Mouse (Mus musculus) ovary, adult 18-20 months (tissue): ENCODE results near the gene Trf.

Experiments used
- DNase-seq: peaks from one replicate; pipeline ENCODE4 v3.0.0; 2022; ENCODE audit warnings: low spot score, mixed read lengths

Gene Trf

DNA sequence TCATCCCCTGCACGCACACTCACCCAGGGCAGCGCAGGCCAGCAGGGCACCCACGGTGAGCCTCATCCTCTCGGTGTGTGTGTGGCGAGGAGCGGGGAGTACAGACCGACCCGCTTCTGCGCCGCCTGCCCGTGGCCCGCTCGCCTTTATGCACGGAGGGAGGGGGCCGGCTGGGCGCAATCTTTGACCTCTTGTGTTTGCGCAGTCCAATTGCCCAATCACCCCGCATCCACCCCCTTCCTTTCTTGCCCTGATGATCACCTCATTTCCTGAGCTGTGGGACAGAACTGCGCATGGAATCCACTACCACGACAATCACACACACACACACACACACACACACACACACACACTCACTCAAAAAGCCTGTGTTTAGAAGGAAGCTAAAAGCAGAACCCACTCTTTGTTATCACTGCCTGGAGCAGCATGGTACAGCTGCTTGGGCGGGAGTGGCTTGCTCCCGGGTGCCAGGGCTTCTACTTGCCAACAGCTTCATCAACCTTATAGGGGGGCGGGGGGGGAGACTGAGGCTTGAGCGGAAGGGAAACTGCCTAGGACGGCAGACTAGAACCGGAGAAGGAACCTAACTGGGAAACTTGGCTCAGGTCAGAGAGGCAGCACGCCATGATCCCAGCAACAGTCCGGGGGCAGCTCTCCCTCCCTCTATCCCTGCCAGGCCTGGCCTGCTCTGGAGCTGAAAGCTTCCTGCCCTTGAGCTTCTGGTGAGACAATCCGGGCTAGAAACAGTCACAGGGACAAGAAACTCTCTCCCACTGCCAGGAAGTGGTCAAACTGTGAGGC lies at the start of gene Trf, which contains the start of gene Gm20425:
Gene Trf, minus strand, starts transcription at position 294 of the 801 bp plus-strand sequence.
Gene Gm20425, minus strand, starts transcription at position 157 of the 801 bp plus-strand sequence.
- peak; percentile 31 for DNase-seq

- DNase-seq, result no peak
Measured at GRCm38 (mm10) chr9:103276876-103277275, 46.6 kb upstream of the Trf start.

DNA sequence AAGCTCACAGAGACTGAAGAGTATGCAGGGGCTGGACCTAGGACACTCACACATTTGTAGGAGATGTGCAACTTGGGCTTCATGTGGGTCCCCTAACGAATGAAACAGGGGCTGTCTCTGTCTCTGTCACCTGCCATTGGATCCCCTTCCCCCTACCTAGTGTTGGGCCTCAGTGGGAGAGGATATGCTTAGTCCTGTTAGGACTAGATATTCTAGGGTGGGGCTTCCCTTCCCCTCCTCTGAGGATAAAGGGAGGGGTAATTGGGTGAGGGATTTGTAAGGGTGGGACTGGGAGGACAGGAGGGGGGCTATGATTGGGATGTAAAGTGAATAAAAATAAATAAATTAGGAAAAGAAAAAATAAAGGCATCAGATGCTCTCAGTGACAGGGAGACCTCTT lies 45.4 kb upstream of the Trf start:
- DNase-seq, result no peak

GRCm38 (mm10) chr9:103274819-103275218 lies 44.6 kb upstream of the Trf start:
- no peak for DNase-seq

GRCm38 (mm10) chr9:103271104-103271503 lies 40.9 kb upstream of the Trf start:
- no peak for DNase-seq

DNA sequence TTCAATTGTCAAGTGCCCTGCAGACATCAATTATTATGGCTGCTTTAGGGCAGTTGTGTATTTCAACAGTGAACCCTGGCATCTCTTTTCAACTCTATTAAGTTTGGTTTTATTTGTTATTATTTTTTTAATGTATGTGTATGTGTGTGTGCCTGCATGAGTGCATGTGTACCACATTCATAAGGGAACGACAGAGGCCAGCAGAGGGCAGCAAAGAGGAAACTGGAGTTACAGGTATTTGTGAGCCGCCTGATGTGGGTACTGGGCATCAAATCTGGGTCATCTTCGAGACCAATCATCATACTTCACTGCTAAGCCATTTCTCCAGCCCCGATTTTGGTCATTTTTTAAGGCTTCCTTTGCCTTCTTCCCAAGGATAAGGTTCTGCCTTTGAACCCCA lies 35.5 kb upstream of the Trf start:
- DNase-seq, result no peak

- DNase-seq, result no peak
Measured at GRCm38 (mm10) chr9:103252906-103253305, 22.7 kb upstream of the Trf start.

DNA sequence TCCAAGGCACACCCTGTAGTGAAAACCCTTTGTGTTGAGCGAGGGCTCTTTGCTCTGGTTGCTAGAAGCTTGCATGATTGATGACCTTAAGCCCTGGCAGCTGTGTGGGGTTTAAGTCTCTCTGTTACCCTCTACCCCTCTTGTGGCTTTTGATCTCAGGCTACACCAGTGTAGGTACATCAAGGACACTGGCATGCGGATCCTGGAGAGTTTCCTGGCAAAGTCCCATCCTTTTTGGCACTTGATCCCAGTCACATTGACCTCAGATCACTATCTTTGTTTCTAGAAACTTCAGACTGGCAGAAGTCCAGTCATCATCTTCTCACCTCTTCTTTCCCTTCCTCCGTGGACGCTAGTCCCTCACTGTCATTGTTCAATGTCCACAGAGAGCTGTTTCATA lies 18.4 kb upstream of the Trf start:
- no peak for DNase-seq

GRCm38 (mm10) chr9:103246526-103247168 lies 16.4 kb upstream of the Trf start:
- DNase-seq, result no peak

DNA sequence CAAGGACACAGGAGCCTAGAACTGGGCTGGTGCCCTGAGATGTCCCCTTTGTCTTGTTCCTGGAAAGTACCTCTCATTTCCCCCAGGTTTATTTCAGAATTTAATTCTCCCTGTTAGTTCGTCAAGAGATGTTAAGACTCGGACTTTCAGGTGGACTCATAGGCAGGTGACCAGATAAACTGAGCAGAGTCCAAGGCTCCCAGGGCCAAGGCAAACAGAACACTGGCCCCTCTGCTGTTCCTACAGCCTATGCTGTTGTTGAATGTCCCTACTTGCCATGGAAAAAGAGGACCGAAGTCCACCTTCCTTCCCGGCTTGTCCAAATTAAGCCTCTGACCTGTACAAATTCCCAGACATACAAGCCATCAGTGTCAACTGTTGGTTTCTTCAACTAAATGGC lies 13.4 kb upstream of the Trf start:
- no peak for DNase-seq

DNA sequence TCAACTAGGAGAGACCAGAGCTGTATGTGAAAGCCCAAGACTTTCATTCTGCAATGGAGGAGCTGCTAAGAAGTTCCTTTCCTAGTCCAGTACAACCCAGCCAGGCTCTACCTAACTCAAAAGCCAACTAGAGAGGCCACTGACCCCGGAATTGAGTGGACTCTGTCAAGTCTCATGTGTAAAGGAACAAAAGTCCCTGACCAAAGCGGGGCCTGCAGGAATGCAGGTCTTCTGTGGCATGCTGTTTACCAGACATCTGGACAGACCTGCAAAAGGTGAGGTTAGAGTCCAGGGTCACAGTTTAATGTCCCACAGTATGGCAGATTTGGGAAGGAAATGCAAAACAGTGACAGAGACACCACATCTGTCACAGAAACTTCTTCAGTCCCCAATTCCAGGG lies 11.0 kb upstream of the Trf start:
- DNase-seq, result no peak

DNA sequence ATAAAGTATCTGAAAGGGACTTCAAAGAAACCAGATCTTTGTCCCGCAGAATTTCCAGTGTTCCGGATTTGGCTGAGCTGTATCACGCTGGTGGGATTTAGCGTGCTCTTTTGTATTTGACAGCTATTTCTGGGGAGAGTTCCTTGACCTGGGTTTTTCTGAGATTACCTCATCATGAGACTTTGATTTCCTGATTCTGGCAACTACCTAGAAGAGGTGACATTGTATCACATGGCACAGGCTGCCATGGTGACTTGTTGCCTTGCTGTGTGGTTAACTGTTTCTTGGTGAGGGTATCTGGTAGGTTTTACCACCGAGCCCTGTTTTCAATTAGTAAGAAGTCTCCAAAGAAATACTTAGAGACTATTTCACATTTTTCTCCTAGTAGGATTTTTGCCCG lies 9.2 kb upstream of the Trf start:
- no peak for DNase-seq

- DNase-seq, result no peak
Measured at GRCm38 (mm10) chr9:103234565-103235165, 4.4 kb upstream of the Trf start.

GRCm38 (mm10) chr9:103234059-103234458 lies 3.8 kb upstream of the Trf start:
- no peak for DNase-seq

GRCm38 (mm10) chr9:103233006-103233395 lies 2.8 kb upstream of the Trf start:
- no peak for DNase-seq

DNA sequence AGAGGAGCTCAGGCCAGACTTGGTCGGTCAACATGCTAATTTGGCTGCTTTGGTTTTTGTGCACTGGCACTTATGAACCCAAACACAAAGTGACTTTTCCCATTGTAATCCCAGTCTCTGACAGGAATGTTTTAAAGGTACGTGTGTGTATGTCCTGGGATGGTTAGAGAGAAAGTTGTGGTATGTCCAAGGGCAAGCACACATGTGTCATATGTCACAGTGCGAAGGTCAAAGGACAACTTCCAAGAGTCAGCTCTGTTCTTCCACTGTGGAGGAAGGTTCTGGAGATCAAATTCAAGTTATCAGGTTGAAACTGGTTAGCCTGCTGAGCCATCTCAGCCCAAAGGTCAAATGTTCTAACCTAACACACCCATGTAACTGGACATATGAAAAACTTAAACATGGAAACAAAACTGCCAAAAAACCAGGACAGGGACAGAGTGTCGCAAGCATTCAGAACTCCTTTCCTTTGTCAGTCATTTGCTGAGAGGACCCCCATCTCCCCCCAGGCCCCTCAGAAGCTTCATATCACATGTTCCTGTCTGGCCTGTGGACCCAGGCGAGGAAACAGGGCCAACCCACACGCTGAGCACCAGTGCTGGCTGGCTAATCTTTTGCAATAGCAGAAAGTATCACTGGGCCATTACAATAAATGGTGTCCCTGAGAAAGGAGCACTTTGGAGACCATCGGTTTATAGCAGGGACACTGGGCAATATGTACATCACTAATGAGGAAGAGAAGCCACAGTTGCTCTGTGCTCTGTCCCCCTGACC lies 2.2 kb upstream of the Trf start:
- no peak for DNase-seq

DNA sequence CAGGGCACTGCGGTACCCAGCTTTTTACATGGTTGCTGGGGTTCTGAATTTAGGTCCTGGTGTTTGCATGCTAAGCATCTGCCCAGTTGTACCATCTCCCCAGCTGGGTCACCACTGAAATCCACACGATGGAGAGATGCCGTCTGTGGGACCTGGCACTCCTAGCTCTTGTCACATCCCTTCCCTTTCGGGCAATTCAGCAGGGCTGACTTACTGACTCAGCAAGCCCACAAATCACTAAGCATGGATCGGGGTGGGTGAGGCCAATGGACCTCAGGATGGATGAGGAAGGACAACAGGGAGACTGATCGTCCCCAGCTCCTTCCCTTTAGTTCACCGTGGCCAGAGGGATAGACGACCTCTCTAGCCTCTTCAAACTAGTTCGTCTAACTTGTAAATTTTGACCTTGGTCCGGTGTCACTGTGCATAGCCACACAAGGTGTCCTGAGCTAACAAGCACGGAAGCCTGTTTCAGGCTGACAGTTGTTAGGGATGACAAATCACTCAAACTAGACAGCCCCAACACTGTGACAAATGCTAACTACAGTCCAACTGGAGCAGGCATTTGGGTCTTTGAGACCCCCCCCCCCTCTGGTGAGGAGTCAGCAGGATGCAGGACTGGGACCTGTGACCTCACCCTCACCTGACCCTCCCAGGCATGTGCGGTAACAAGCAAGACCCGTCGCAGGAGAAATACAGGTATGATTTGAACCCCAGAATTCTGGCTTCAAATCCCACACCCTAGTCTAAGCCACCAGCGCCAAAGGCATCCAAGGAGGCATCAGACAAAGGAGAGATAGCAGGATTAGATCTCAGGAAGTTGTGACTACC lies 992 bp downstream of the Trf start:
- DNase-seq, result no peak

GRCm38 (mm10) chr9:103228370-103229003 lies 1.8 kb downstream of the Trf start:
- no peak for DNase-seq

- DNase-seq, result no peak
Measured at GRCm38 (mm10) chr9:103227760-103228159, 2.5 kb downstream of the Trf start.

DNA sequence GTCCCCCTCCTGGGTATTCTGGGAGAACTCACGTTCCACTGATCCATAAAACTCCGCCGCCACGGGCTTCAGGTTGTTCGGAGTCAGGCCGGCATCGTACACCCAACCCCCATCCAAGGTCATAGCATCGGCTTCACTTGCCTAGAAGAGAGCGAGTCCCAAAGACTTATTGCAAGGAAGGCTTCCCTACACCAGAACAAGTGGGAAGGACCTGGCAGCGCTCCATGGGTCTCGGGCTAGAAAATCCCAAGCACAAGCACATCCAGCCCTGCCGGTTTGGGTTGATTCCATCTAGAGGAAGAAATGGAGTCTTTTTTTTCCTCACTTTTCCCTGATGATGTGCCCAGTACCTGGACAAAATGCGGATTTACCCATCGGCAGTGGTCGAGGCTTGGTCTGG lies 3.4 kb downstream of the Trf start:
- peak; percentile 45 for DNase-seq

- DNase-seq, result no peak
Measured at GRCm38 (mm10) chr9:103225464-103225863, 4.8 kb downstream of the Trf start.
